Mouse (Mus musculus) E14TG2a.4 (cell line): ENCODE results near the gene Ptrh2.

Source experiments
- CTCF ChIP-seq: conservative IDR thresholded peaks from 2 replicates; pipeline ENCODE4 v1.5.1; 2014; ENCODE audit warnings: low read length
- NANOG ChIP-seq: IDR thresholded peaks from 2 replicates; pipeline ENCODE4 v1.6.1; 2014; ENCODE audit warnings: borderline replicate concordance, low read length, mixed read lengths
- POU5F1 ChIP-seq: IDR thresholded peaks from 2 replicates; pipeline ENCODE4 v1.6.1; 2014; ENCODE audit warnings: low read length, borderline replicate concordance

- TF ChIP-seq CTCF (no peak), NANOG (no peak), POU5F1 (no peak)
Measured at GRCm38 (mm10) chr11:86692546-86692945, 8.8 kb downstream of the Ptrh2 start.
